Mouse (Mus musculus): ENCODE data around the gene Lalba. TPM values are rescaled to one million over a fixed set of nuclear protein-coding genes. Genes with fewer than 3 reads are reported as not detected.
A peak's percentile ranks its signal among the peaks of the same experiment; 100 is the strongest.

The Lalba gene
- polyA plus RNA-seq, 1 experiment from 2014 or later = 0.20 TPM

GRCm38 (mm10) chr15:98512232-98512631, 29.7 kb upstream of the Lalba start:
- no peak for ATAC-seq (ENCODE audit: insufficient number of reproducible peaks, low FRiP score, low TSS enrichment, low read depth)
- Histone ChIP-seq H3K4me1 (peaks cover 14% of the 10 kb centered on the region), H3K9me3 (no peaks in the 10 kb centered on the region; the same call in 1 of the 2 replicates), H3K36me3 (0 out of 2 replicates have a peak, but pooled peaks cover under 1% of the 10 kb centered on the region), H3K4me3 (no peak overlapping the region), H3K27me3 (no peaks in the 10 kb centered on the region), H3K4me2 (no peak overlapping the region), H3K27ac (no peak overlapping the region), H3K9ac (no peak overlapping the region)
- WGBS = 63% methylated on average over 8 of the region's 8 CpGs

- 77% methylated on average over 13 of the region's 13 CpGs for WGBS
- H3K9me3 ChIP-seq = no peaks in the 10 kb centered on the region; the same call in 1 of the 2 replicates
- no peaks in the 10 kb centered on the region for H3K36me3 ChIP-seq
- no peak overlapping the region for H3K4me2 ChIP-seq
- no peak overlapping the region for H3K4me3 ChIP-seq
- H3K27me3 ChIP-seq = no peaks in the 10 kb centered on the region
- no peak overlapping the region for H3K27ac ChIP-seq
- no peak for ATAC-seq (ENCODE audit: insufficient number of reproducible peaks, low FRiP score, low TSS enrichment, low read depth)
- H3K4me1 ChIP-seq = peaks cover 14% of the 10 kb centered on the region
- H3K9ac ChIP-seq = no peak overlapping the region
Measured at GRCm38 (mm10) chr15:98511386-98511928, 28.9 kb upstream of the Lalba start.

GRCm38 (mm10) chr15:98510438-98511385, 28.2 kb upstream of the Lalba start:
- Histone ChIP-seq H3K9ac (no peak overlapping the region), H3K36me3 (no peaks in the 10 kb centered on the region), H3K4me3 (peak overlapping the region; percentile 21), H3K27me3 (no peaks in the 10 kb centered on the region), H3K4me2 (peak overlapping the region; percentile 49), H3K27ac (no peak overlapping the region), H3K4me1 (peaks cover 14% of the 10 kb centered on the region), H3K9me3 (no peaks in the 10 kb centered on the region; the same call in 1 of the 2 replicates)
- WGBS = 24% methylated on average over 25 of the region's 25 CpGs
- ATAC-seq (ENCODE audit: insufficient number of reproducible peaks, low FRiP score, low TSS enrichment, low read depth) = no peak

- no peaks in the 10 kb centered on the region for H3K27me3 ChIP-seq
- H3K27ac ChIP-seq = no peak overlapping the region
- H3K4me1 ChIP-seq = peaks cover 14% of the 10 kb centered on the region
- no peaks in the 10 kb centered on the region; the same call in 1 of the 2 replicates for H3K9me3 ChIP-seq
- H3K4me3 ChIP-seq = no peak overlapping the region
- no peaks in the 10 kb centered on the region for H3K36me3 ChIP-seq
- no peak overlapping the region for H3K4me2 ChIP-seq
- WGBS = 57% methylated on average over 2 of the region's 2 CpGs
- ATAC-seq (ENCODE audit: insufficient number of reproducible peaks, low FRiP score, low TSS enrichment, low read depth) = no peak
- H3K9ac ChIP-seq = no peak overlapping the region
Measured at GRCm38 (mm10) chr15:98509387-98509786, 26.9 kb upstream of the Lalba start.

GRCm38 (mm10) chr15:98507321-98507720, 24.8 kb upstream of the Lalba start:
- 78% methylated on average over 6 of the region's 6 CpGs for WGBS
- H3K9me3 ChIP-seq = no peaks in the 10 kb centered on the region; the same call in 1 of the 2 replicates
- no peak overlapping the region for H3K9ac ChIP-seq
- no peak for ATAC-seq (ENCODE audit: insufficient number of reproducible peaks, low FRiP score, low TSS enrichment, low read depth)
- no peaks in the 10 kb centered on the region for H3K27me3 ChIP-seq
- no peak overlapping the region for H3K4me2 ChIP-seq
- no peaks in the 10 kb centered on the region for H3K36me3 ChIP-seq
- no peak overlapping the region for H3K4me3 ChIP-seq
- H3K27ac ChIP-seq = no peak overlapping the region
- peaks cover 9% of the 10 kb centered on the region for H3K4me1 ChIP-seq

- no peak overlapping the region for H3K9ac ChIP-seq
- H3K36me3 ChIP-seq = no peaks in the 10 kb centered on the region
- no peak overlapping the region for H3K4me3 ChIP-seq
- no peak overlapping the region for H3K27ac ChIP-seq
- H3K4me1 ChIP-seq = peaks cover 9% of the 10 kb centered on the region
- no peaks in the 10 kb centered on the region; the same call in 1 of the 2 replicates for H3K9me3 ChIP-seq
- no peak overlapping the region for H3K4me2 ChIP-seq
- H3K27me3 ChIP-seq = no peaks in the 10 kb centered on the region
- 79% methylated on average over 9 of the region's 9 CpGs for WGBS
- ATAC-seq (ENCODE audit: insufficient number of reproducible peaks, low FRiP score, low TSS enrichment, low read depth) = no peak
Measured at GRCm38 (mm10) chr15:98506253-98506957, 23.9 kb upstream of the Lalba start.

GRCm38 (mm10) chr15:98504514-98504913, 22.0 kb upstream of the Lalba start:
- H3K27ac ChIP-seq = no peak overlapping the region
- ATAC-seq (ENCODE audit: insufficient number of reproducible peaks, low FRiP score, low TSS enrichment, low read depth) = no peak
- no peak overlapping the region for H3K9ac ChIP-seq
- H3K36me3 ChIP-seq = no peaks in the 10 kb centered on the region
- no peaks in the 10 kb centered on the region for H3K4me1 ChIP-seq
- 15% methylated on average over 18 of the region's 18 CpGs for WGBS
- H3K9me3 ChIP-seq = no peaks in the 10 kb centered on the region; the same call in 1 of the 2 replicates
- H3K27me3 ChIP-seq = no peaks in the 10 kb centered on the region
- no peak overlapping the region for H3K4me2 ChIP-seq
- H3K4me3 ChIP-seq = no peak overlapping the region

- Histone ChIP-seq H3K4me2 (no peak overlapping the region), H3K27ac (no peak overlapping the region), H3K36me3 (no peaks in the 10 kb centered on the region), H3K4me3 (no peak overlapping the region), H3K9ac (no peak overlapping the region), H3K27me3 (no peaks in the 10 kb centered on the region), H3K9me3 (no peaks in the 10 kb centered on the region), H3K4me1 (no peaks in the 10 kb centered on the region)
- 80% methylated on average over 3 of the region's 3 CpGs for WGBS
- no peak for ATAC-seq (ENCODE audit: insufficient number of reproducible peaks, low FRiP score, low TSS enrichment, low read depth)
Measured at GRCm38 (mm10) chr15:98503317-98503716, 20.8 kb upstream of the Lalba start.

- 87% methylated on average over 17 of the region's 17 CpGs for WGBS
- no peak for ATAC-seq (ENCODE audit: insufficient number of reproducible peaks, low FRiP score, low TSS enrichment, low read depth)
- no peak overlapping the region for H3K9ac ChIP-seq
Measured at GRCm38 (mm10) chr15:98497631-98498030, 15.1 kb upstream of the Lalba start.

GRCm38 (mm10) chr15:98492102-98492501, 9.6 kb upstream of the Lalba start, which contains the start of gene Olfr279:
Gene Olfr279, plus strand, starts transcription at chr15:98492402.
- no peaks in the 10 kb centered on the region for H3K27me3 ChIP-seq
- no peaks in the 10 kb centered on the region for H3K36me3 ChIP-seq
- H3K4me1 ChIP-seq = no peaks in the 10 kb centered on the region
- H3K9ac ChIP-seq = no peak within 1 kb of the TSS
- H3K4me3 ChIP-seq = no peak within 1 kb of the TSS
- no peak within 1 kb of the TSS for H3K27ac ChIP-seq
- 64% methylated on average over 4 of the region's 4 CpGs for WGBS
- H3K9me3 ChIP-seq = no peaks in the 10 kb centered on the region
- no peak for ATAC-seq (ENCODE audit: insufficient number of reproducible peaks, low FRiP score, low TSS enrichment, low read depth)
- no peak within 1 kb of the TSS for H3K4me2 ChIP-seq

More at GRCm38 (mm10) chr15:98497631-98498030, 15.1 kb upstream of the Lalba start:
- no peak overlapping the region for H3K4me3 ChIP-seq
- H3K4me1 ChIP-seq = no peaks in the 10 kb centered on the region
- H3K4me2 ChIP-seq = no peak overlapping the region
- no peaks in the 10 kb centered on the region for H3K36me3 ChIP-seq
- no peaks in the 10 kb centered on the region for H3K27me3 ChIP-seq
- H3K9me3 ChIP-seq = no peaks in the 10 kb centered on the region
- no peak overlapping the region for H3K27ac ChIP-seq

GRCm38 (mm10) chr15:98491332-98491731, 8.8 kb upstream of the Lalba start:
- H3K36me3 ChIP-seq = no peaks in the 10 kb centered on the region

More at GRCm38 (mm10) chr15:98491332-98491731, 8.8 kb upstream of the Lalba start:
- H3K27ac ChIP-seq = no peak overlapping the region
- H3K27me3 ChIP-seq = no peaks in the 10 kb centered on the region
- 76% methylated on average over 2 of the region's 2 CpGs for WGBS
- no peak overlapping the region for H3K4me3 ChIP-seq
- H3K4me2 ChIP-seq = no peak overlapping the region
- no peak overlapping the region for H3K9ac ChIP-seq
- no peak for ATAC-seq (ENCODE audit: insufficient number of reproducible peaks, low FRiP score, low TSS enrichment, low read depth)
- no peaks in the 10 kb centered on the region for H3K4me1 ChIP-seq
- no peaks in the 10 kb centered on the region for H3K9me3 ChIP-seq

Data from limb, embryonic 15.5 days (tissue).